Mouse (Mus musculus) G1E (cell line): Measurements from ENCODE around the gene Ctsl.

Experiments used
- CTCF ChIP-seq: IDR thresholded peaks from 2 replicates; pipeline ENCODE4 v1.5.1; 2012; ENCODE audit warnings: low read depth, low read length, inconsistent platforms, mixed read lengths
- GATA1 ChIP-seq: IDR thresholded peaks from 2 replicates; pipeline ENCODE4 v1.6.1; 2012; ENCODE audit warnings: borderline replicate concordance, low read length, inconsistent platforms, mixed read lengths
- GATA2 ChIP-seq: IDR thresholded peaks from 2 replicates; pipeline ENCODE4 v1.6.1; 2012; ENCODE audit warnings: low read depth, low read length, inconsistent platforms, borderline replicate concordance

DNA sequence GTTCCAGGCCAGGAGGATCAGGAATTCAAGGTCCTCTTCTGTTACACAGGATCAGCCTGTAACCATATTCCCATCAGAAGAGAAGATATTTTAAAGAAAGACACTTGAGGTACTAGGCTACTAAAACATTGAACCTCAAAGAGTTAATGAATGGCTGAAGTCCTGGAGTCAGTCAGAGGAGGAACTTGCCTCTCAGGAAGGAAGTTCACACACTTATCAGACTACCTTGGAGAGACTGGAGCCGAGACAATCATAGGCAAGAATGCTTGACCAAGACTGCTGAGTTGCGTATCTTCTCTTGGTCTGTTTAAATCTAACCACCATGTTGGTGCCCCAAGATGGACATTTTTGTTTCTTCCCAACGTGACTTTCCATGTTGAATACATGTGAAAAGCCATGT is 29.2 kb upstream of the Ctsl start:
- TF ChIP-seq CTCF (no peak), GATA1 (no peak), GATA2 (no peak)
